Mouse (Mus musculus) c-Kit-positive CD71-positive TER-119-negative erythroid progenitor cells, embryonic 14.5 days (primary cell): ENCODE results near the gene Irgc1.
"Not testable (repeated sequence)": the region's sequence is repeated elsewhere in the genome, so short reads cannot be mapped to it uniquely, and the experiment has no call there.

ENCODE experiments used
- DNase-seq: peaks from one replicate; pipeline ENCODE4 v3.0.0-alpha.2; 2013; ENCODE audit warnings: low read depth

Gene Irgc1

DNA sequence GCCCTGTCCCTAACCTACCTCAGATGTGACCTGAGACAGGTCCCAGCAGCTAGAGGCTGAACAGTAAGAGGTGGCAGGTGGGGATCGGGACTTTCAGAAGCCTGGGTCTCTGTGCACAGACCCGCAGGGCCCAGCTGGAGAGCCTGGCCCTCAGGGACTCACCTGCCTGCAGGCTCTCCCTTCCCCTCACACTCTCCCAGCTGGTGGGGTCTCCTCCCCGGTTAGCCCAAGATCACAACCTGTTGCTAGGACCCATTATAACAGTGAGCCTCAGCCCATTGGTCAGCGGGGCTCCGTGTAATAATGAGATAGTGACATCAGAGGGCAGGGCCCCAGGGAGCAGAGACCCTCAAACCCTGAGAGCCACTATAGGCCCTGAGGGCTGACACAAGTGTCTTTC lies 16.8 kb downstream of the Irgc1 start:
- DNase-seq: no peak

- DNase-seq: no peak
Measured at GRCm38 (mm10) chr7:24431713-24432112, 20.4 kb downstream of the Irgc1 start.

DNA sequence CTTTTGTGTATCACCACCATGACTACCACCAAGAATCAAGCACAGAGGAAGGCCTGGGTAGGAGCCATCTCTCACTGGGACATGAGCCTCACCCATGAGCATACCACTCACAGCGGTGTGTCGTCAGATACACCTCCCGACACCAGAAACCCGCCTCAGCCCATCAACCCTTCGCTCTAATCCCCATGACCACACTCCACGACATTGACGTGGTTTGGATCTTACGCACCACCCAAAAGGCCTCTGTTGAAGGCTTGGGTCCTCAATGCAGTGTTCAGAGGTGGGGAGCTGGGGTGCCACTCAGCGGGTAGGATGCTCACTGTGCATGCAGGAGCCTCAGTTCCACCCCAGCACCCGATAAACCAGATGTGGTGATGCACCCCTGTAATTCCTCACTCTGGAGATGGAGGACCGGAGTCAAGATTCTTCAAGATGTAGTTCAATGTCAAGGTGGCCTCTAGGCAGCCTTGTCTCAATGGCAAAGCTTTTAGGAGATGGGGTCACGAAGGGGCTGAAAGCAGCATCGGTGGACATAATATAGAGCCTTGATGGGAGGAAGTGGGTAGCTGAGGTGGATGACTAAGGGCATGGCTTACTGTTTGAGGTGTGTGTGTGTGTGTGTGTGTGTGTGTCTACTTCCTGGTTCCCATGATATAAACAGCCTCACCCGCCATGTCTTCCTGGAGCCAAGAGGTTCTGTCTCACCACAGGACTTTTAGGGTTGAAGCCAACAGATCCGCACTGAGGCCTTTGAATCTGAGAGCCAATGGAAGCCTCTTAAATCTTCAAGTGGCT lies 21.3 kb downstream of the Irgc1 start:
- no peak for DNase-seq

GRCm38 (mm10) chr7:24429413-24430112 lies 22.5 kb downstream of the Irgc1 start:
- no peak for DNase-seq

GRCm38 (mm10) chr7:24428725-24429124 lies 23.4 kb downstream of the Irgc1 start:
- no peak for DNase-seq

GRCm38 (mm10) chr7:24427168-24427567 lies 24.9 kb downstream of the Irgc1 start:
- no peak for DNase-seq

DNA sequence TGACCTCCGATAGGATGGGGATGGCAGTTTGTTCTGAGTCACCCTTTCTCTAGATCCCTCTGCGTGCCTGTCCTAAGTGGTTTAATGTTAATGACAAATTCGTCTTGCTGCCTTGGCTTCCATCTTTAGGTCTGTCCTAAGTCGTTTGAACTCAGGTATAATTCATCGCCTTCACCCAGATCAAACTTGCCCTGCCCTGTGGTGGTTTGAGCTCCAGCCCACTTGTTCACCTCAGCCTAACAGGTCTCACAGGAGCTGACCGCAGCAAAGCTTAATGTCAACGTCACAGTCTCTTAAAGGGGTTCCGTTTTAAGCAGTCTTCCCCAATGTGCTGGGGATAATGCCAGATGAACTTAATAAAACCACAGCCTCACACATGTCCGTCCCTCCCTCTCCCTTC lies 26.2 kb downstream of the Irgc1 start:
- no peak for DNase-seq

DNA sequence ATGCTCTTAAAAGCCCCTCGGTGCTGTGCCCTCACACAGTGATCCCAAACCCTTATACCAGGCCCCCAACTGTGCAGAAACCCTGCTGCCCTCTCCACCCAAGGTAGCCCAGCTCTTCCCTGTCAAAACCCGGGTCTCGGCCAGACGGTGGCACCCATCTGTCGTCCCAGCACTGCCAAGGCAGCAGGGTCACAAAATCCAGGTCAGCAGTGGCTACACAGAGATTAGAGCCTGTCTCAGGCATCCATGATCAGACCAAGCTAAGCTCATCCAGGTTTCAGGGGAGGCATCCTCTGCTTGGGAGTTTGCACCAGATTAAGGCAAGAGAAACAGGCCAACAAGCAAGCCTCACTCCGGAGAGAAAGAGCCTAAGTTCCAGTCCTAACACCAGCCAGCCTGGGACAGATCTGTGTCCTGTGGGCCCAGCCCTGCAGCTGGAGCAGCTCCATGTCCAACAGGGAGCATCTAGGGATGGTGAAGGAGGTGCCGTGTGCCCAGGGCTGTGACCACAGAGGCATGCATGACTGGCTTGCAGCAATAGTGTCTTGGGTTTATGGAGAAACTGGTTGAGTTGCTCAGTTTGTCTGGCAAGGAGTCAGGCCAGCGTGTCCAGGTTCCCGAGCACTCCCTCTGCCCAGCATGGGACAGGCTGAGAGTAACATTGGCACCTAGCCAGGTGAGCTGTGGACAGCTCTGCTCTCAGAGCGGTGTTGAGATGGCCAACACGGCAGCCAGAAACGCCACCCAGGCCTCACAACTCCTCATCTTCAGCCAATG lies 28.0 kb downstream of the Irgc1 start:
- no peak for DNase-seq

DNA sequence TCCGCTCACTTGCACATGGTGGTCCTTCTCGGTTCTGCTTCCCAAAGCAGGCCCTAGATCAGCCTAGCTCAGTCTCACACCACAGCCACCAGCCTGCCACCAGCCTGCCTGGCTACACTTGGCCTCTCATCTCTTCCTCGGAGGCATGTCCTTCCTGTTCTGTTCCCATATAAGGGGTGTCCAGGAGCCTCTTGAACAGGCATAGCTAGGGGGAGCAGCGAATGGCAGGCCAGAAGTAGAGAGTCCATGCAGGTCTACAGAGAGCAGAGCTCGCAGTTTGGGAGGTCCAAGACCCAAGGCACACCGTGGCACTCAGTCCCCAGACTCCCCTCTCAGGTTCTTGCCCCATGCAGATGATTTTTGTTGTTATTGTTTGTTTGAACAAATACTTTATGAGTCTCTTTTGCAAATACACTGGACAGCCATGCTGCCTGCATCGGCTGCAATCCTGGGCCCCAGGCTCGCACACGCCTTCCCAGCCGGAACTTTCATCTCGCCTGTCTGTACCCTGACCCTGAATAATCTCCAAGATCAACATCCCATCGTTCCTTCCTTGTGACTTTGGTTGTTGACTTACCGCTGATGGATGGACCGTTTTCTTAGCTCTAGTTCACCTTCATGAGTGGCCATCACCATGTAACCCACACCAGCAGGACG lies 28.9 kb downstream of the Irgc1 start:
- DNase-seq: no peak

GRCm38 (mm10) chr7:24422251-24422650 lies 29.8 kb downstream of the Irgc1 start:
- no peak for DNase-seq

GRCm38 (mm10) chr7:24421648-24422047 lies 30.4 kb downstream of the Irgc1 start:
- no peak for DNase-seq

- no peak for DNase-seq
Measured at GRCm38 (mm10) chr7:24419579-24419978, 32.5 kb downstream of the Irgc1 start.

- no peak for DNase-seq
Measured at GRCm38 (mm10) chr7:24415261-24415660, 36.8 kb downstream of the Irgc1 start.

DNA sequence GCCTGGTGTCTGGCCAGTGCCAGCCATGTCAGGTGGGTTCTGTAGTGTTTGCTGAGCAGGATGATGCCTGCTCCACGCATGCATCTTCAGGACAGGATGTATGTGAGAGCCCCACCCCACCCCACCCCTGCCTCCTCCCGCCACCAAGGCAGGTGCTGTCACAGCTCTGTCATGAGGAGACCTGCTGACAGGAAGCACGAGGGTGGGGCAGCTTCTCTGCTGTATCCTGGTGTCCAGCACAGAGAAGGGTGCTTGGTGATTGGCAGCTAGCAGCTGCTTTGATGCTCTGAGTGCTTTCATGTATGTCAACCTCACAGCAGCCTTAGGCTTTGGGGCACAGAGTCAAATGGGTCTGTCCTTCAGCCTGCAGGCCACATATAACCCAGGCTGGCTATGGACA lies 38.5 kb downstream of the Irgc1 start:
- DNase-seq: no peak

DNA sequence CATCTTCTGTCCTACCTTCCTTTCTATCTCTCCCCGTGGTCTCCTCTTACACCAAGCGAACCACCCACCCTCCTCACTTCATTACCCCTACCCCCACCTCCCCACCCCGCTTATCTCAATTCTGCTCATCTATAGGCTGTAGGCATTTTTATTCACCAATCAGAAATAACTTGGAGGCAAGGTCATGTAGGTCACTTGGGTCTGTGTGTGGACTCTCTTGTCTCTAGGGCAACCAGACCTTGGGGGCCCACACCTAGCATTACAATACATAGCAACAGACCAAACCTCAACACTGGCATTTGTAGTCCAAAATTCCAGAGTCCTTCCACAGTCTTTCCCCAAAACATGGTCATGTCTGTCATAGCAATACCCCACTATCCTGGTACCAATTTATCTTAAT lies 41.3 kb downstream of the Irgc1 start:
- no peak for DNase-seq

DNA sequence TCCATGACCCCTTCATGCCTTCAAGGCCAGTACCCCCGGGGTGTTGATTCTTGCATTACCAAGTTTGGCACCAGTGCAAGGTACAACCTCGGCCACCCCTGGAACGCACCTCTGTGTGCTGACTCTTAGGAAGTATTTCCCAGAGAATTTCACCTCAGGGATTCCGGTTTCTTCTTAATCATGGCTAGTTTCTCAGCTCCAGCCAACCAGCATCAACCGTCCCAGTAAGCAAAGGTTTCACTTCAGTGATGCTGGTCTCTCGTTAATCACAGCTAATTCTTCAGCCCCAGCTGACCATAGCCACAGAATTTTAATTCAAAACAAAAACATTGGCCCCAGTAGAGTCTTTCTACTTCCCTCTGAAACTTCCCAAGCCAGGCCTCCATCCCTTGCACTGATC lies 42.0 kb downstream of the Irgc1 start:
- DNase-seq: no peak

GRCm38 (mm10) chr7:24408186-24408585 lies 43.9 kb downstream of the Irgc1 start:
- no peak for DNase-seq

DNA sequence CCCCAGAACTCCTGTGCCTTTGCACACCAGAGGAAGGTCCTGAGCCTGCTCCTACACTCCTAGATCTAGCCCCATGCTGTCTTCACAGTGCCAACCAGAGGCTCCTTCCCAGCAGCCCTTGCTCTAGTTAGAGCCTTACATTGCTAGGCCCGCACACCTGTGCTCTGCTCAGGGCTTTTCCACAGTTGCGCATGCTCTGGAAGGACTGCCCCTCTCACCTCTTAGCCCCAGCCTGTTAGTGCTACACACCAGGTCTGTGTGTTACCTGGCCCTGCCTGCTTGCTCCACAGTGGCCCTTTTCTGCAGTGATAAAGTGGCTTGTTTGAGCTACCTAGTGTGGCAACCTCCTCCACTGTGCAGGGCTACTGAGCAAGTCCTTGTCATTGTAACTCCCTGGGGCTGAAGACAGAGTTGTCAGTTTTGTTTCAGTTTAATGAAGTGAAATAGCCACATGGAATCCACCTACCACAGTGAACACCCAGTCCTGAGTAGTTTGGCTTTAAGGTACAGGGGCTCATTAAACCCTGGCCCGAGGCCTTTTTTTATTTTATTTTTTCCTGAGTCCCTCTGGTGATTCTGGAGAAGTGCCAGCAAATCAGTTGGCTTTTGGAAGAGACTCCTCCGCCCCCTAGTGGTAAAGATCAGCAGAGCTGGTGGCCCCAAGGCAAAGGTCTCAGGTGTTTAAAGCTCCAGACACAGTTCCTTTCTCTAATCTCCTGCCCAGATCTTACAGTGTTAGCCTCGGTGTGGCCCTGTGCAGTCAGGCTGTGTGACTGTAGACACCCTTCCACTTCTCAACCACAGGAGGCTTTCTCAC lies 45.4 kb downstream of the Irgc1 start:
- DNase-seq: peak; percentile 72

GRCm38 (mm10) chr7:24405649-24406048 lies 46.4 kb downstream of the Irgc1 start:
- no peak for DNase-seq

DNA sequence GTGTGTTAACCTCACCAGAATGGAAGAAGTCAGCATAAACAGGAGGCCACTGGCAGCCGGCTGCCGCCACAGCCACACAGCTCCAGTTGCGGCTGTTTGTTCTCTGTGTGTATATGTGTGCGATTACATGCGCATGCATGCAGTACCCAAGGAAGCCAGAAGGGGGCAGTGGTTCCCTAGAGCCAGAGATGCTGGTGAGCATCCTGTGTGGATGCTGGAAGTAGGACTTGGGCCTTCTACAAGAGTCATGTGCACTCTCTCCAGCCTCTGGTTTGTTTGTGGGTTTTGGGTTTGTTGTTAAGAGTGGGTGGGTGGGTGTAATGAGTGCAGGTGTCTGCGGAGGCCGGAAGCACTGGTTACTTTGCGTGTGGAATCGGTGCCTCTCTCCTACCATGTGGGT lies 49.2 kb downstream of the Irgc1 start:
- no peak for DNase-seq

GRCm38 (mm10) chr7:24400489-24400888 lies 51.6 kb downstream of the Irgc1 start:
- not testable (repeated sequence) for DNase-seq

- no peak for DNase-seq
Measured at GRCm38 (mm10) chr7:24400082-24400452, 52.0 kb downstream of the Irgc1 start.
